Mouse (Mus musculus) stomach, embryonic 15.5 days (tissue): ENCODE data around the gene 4930505A04Rik. TPM values are rescaled to one million over a fixed set of nuclear protein-coding genes. Genes with fewer than 3 reads are reported as not detected.
"Not testable (repeated sequence)": the region's sequence is repeated elsewhere in the genome, so short reads cannot be mapped to it uniquely, and the experiment has no call there.

Source experiments
- ATAC-seq: fragments of 200-750 bp; cut with Nextera tagmentation; 2 replicates; pipeline ENCODE4 v1.8.0; 2017; ENCODE audit warnings: low read depth, moderate number of reproducible peaks, moderate TSS enrichment; ENCODE audit not compliant: insufficient read depth, low FRiP score
- H3K27ac ChIP-seq: fragments of 300-500 bp; sonication (generic); 2 replicates; pipeline ENCODE4 v1.5.1; 2015; ENCODE audit warnings: mild to moderate bottlenecking, inconsistent platforms
- H3K27me3 ChIP-seq: fragments of 300-500 bp; sonication (generic); replicated peaks from 2 replicates; pipeline ENCODE4 v1.6.1; 2015; ENCODE audit warnings: inconsistent platforms
- H3K36me3 ChIP-seq: fragments of 300-500 bp; sonication (generic); 2 replicates; pipeline ENCODE4 v1.6.1; 2015; ENCODE audit warnings: inconsistent platforms
- H3K4me1 ChIP-seq: fragments of 300-500 bp; sonication (generic); 2 replicates; pipeline ENCODE4 v1.6.1; 2015; ENCODE audit warnings: inconsistent platforms
- H3K4me2 ChIP-seq: fragments of 300-500 bp; sonication (generic); 2 replicates; pipeline ENCODE4 v1.6.1; 2015; ENCODE audit warnings: mild to moderate bottlenecking, inconsistent platforms
- H3K4me3 ChIP-seq: fragments of 300-500 bp; sonication (generic); replicated peaks from 2 replicates; pipeline ENCODE4 v1.5.1; 2015; ENCODE audit warnings: inconsistent platforms
- H3K9ac ChIP-seq: fragments of 300-500 bp; sonication (generic); 2 replicates; pipeline ENCODE4 v1.6.1; 2015; ENCODE audit warnings: inconsistent platforms
- H3K9me3 ChIP-seq: fragments of 300-500 bp; sonication (generic); 2 replicates; pipeline ENCODE4 v1.6.1; 2016; ENCODE audit warnings: inconsistent platforms
- WGBS: fragments of 180-500 bp; shearing (Covaris S2); methylation state at CpG from one replicate; pipeline ENCODE4 v1.1.7; 2015; 5-methylcytosine and 5-hydroxymethylcytosine counted together
- polyA plus RNA-seq: library from polyadenylated mRNA; unstranded; fragments of >200 nt; fragmentation: Nextera tagmentation; extraction: Ambion mirVana; gene quantifications from 2 replicates; pipeline ENCODE4 v1.2.1, GENCODE M21; 2015

The 4930505A04Rik gene
- polyA plus RNA-seq, 1 experiment from 2014 or later, result not detected

DNA sequence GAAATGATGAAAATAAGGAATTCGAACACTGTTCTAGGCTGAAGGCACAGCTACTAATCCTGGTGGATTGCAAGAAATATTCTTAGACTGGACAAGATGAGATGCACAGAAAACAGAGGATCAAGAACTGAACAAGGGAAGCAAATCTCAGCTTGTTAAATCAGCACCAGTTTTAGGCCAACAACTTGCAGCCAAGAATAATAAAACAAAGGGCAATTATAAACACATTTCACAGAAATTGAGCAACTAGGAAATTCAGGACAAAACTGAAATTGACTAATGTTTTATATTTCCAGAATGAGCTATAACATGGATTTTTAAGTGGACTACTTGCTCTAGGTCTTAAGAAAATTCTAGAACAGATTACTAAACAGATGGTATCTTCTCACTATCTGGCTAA is 24.1 kb downstream of the 4930505A04Rik start:
- Histone ChIP-seq H3K4me3 (no peak overlapping the region), H3K9ac (no peak overlapping the region), H3K4me1 (no peaks in the 10 kb centered on the region), H3K27ac (no peak overlapping the region), H3K36me3 (no peaks in the 10 kb centered on the region), H3K27me3 (no peaks in the 10 kb centered on the region), H3K4me2 (no peak overlapping the region), H3K9me3 (no peaks in the 10 kb centered on the region)
- 83% methylated on average over 1 of the region's 1 CpGs for WGBS
- ATAC-seq, result no peak

DNA sequence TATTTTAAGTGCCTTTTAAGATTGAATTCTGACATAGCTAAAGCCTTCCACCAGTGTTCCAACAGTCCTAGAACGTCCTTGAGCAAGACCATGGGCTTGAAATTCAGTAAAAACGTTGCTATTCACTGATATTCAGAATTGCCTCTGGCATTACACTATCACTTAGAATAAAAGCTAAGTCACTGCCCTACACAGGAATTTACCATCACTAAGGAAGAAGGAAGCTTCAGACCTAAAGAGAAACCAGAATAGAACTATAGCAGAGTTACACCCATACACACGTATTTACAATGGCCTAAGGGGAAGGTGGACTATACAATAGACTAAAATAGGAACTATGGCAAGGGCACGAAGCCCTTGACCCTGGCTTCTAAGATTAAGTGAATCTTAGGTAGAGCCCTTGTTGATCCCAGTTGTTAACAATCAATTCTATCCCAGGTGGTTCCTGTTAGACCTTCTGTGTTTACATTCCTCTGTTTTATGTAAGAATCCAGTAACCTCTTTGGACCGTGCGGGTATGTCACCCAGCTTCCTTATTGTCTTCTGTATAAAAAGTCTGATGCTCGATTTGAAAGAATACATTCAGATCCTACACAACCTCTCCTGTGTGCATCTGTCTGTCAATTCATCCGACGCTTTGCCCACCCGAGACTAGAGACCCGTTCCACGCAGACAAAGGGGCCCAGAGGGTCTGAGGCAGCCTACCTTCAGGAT is 27.3 kb downstream of the 4930505A04Rik start:
- not testable (repeated sequence) for H3K4me3 ChIP-seq, H3K27me3 ChIP-seq, H3K27ac ChIP-seq, H3K9me3 ChIP-seq, H3K4me1 ChIP-seq, H3K4me2 ChIP-seq, H3K36me3 ChIP-seq, H3K9ac ChIP-seq, ATAC-seq
- 75% methylated on average over 12 of the region's 12 CpGs for WGBS

- Histone ChIP-seq H3K4me1 (no peaks in the 10 kb centered on the region), H3K36me3 (no peaks in the 10 kb centered on the region)
- WGBS, result 85% methylated on average over 8 of the region's 8 CpGs
Measured at GRCm38 (mm10) chr11:30443746-30444145, 27.9 kb downstream of the 4930505A04Rik start.

DNA sequence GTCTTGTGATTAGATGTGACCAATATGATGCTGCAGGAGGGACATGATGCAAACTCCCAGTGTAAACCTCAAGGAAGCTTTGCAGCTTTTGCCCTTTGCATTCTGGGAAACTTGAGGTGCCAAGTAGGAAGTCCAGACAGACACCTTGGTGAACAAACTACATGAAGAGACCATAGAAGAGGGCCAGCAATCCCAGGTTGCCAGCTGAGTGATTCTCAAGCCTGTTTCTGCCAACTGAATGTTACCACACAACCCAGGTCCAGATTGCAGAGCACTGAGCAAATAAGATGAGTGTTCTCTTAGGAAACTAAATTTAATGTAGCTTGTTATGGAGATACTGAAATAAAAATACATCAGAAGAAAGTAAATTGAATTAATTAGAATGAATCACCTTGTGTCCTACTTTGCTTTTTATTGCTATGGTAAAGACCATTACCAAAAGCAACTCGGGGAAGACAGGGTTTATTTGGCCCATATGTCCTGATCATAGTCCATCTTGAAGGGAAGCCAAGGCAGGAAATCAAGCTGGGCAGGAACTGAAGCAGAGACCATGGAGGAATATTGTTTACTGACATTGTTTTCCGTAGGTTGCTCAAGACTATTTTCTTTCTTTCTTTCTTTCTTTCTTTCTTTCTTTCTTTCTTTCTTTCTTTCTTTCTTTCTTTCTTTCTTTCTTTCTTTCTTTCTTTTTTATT is 38.2 kb downstream of the 4930505A04Rik start:
- no peak overlapping the region for H3K4me3 ChIP-seq
- H3K36me3 ChIP-seq, result no peaks in the 10 kb centered on the region
- no peak for ATAC-seq
- no peaks in the 10 kb centered on the region for H3K27me3 ChIP-seq
- WGBS, result 80% methylated on average over 2 of the region's 2 CpGs
- no peak overlapping the region for H3K27ac ChIP-seq
- no peak overlapping the region for H3K4me2 ChIP-seq
- H3K9ac ChIP-seq, result no peak overlapping the region
- no peaks in the 10 kb centered on the region for H3K9me3 ChIP-seq
- no peaks in the 10 kb centered on the region for H3K4me1 ChIP-seq

More at GRCm38 (mm10) chr11:30443746-30444145, 27.9 kb downstream of the 4930505A04Rik start:
- Histone ChIP-seq H3K9ac (no peak overlapping the region), H3K4me2 (no peak overlapping the region), H3K4me3 (no peak overlapping the region), H3K9me3 (no peaks in the 10 kb centered on the region), H3K27ac (no peak overlapping the region), H3K27me3 (no peaks in the 10 kb centered on the region)
- ATAC-seq, result no peak

DNA sequence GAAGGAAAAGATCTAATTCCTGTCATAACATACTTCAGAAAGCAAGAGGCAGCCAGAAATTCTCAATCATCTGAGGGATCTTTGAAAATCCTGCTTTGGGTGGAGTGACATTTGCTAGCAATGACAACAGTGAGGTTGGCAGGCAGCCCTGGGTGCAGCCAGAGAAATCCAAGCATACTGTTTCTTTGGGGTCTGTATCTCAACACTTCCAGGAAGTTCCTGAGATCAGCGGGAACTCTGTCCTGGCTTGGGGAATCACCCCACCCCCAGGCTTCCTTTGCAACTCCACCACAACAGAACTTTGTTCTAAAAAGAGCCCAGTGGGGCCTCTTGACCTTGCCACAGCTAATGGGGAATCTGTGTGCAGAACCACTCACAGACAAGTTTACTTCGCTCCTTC is 66.0 kb downstream of the 4930505A04Rik start:
- peak; percentile 31; the same call in 1 of the 2 replicates for ATAC-seq
- Histone ChIP-seq H3K4me2 (no peak overlapping the region), H3K4me1 (no peaks in the 10 kb centered on the region), H3K27ac (no peak overlapping the region), H3K9me3 (no peaks in the 10 kb centered on the region), H3K27me3 (no peaks in the 10 kb centered on the region), H3K4me3 (no peak overlapping the region), H3K36me3 (no peaks in the 10 kb centered on the region), H3K9ac (no peak overlapping the region)
- 46% methylated on average over 2 of the region's 2 CpGs for WGBS

GRCm38 (mm10) chr11:30404619-30405200 is 66.9 kb downstream of the 4930505A04Rik start:
- no peak for ATAC-seq
- peak overlapping the region; percentile 8; the same call in 1 of the 2 replicates for H3K27ac ChIP-seq
- WGBS, result 32% methylated on average over 4 of the region's 4 CpGs

DNA sequence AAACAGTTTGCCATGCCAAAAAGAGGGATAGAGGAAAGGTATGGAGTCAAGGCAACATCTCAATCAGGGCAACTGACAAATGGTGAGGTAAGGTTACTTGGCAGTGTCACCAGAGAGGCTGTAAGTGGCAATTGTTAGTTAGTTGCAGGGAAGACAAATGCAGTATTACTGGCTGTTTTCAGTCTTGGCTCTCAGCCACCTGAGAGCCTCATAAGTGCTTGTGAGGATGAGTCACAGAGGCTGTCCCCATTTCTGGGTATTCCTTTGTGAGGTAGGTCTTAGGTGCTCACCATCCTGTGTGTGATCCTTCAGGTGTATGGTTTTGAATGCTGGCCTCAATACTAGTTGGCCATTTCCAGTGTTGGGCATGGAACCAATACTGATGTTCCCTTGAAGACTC is 77.3 kb downstream of the 4930505A04Rik start:
- H3K27ac ChIP-seq, result no peak overlapping the region
- H3K4me1 ChIP-seq, result no peaks in the 10 kb centered on the region
- no peaks in the 10 kb centered on the region for H3K36me3 ChIP-seq
- ATAC-seq, result no peak
- H3K9ac ChIP-seq, result no peak overlapping the region
- no peak overlapping the region for H3K4me2 ChIP-seq
- no peaks in the 10 kb centered on the region for H3K9me3 ChIP-seq
- H3K4me3 ChIP-seq, result no peak overlapping the region
- H3K27me3 ChIP-seq, result no peaks in the 10 kb centered on the region

More at GRCm38 (mm10) chr11:30404619-30405200, 66.9 kb downstream of the 4930505A04Rik start:
- Histone ChIP-seq H3K36me3 (no peaks in the 10 kb centered on the region), H3K27me3 (no peaks in the 10 kb centered on the region), H3K4me1 (no peaks in the 10 kb centered on the region), H3K4me2 (no peak overlapping the region), H3K4me3 (no peak overlapping the region), H3K9me3 (no peaks in the 10 kb centered on the region), H3K9ac (no peak overlapping the region)

- Histone ChIP-seq H3K27me3 (no peaks in the 10 kb centered on the region), H3K4me2 (no peak overlapping the region), H3K9ac (no peak overlapping the region), H3K4me3 (no peak overlapping the region), H3K27ac (no peak overlapping the region), H3K36me3 (no peaks in the 10 kb centered on the region), H3K4me1 (no peaks in the 10 kb centered on the region), H3K9me3 (no peaks in the 10 kb centered on the region)
- ATAC-seq, result no peak
Measured at GRCm38 (mm10) chr11:30383076-30383475, 88.6 kb downstream of the 4930505A04Rik start.

Other genes starting within 250 kb of the 4930505A04Rik start
- 114 and 119 TPM in 2 replicates for gene Sptbn1, start 203.7 kb downstream of the 4930505A04Rik start, polyA plus RNA-seq
- 12.0 and 15.6 TPM in 2 replicates for gene Acyp2, start 177.8 kb upstream of the 4930505A04Rik start, polyA plus RNA-seq